Mouse (Mus musculus) kidney, embryonic 14.5 days (tissue): ENCODE results near the gene Rps26. TPM values are rescaled to one million over a fixed set of nuclear protein-coding genes. Genes with fewer than 3 reads are reported as not detected.
"Not testable (repeated sequence)": the region's sequence is repeated elsewhere in the genome, so short reads cannot be mapped to it uniquely, and the experiment has no call there.

ENCODE experiments used
- ATAC-seq: fragments of 200-750 bp; cut with Nextera tagmentation; 2 replicates; pipeline ENCODE4 v1.8.0; 2017; ENCODE audit warnings: moderate number of reproducible peaks, mild to moderate bottlenecking, moderate TSS enrichment, moderate library complexity; ENCODE audit not compliant: low FRiP score, low TSS enrichment
- H3K27ac ChIP-seq: fragments of 300-500 bp; sonication (generic); 2 replicates; pipeline ENCODE4 v1.5.1; 2014; ENCODE audit warnings: low read depth, mild to moderate bottlenecking, low read length, moderate library complexity, mixed read lengths
- H3K27me3 ChIP-seq: fragments of 300-500 bp; sonication (generic); 2 replicates; pipeline ENCODE4 v1.6.1; 2014; ENCODE audit warnings: mild to moderate bottlenecking, low read length; ENCODE audit not compliant: control insufficient read depth, insufficient read depth
- H3K36me3 ChIP-seq: fragments of 300-500 bp; sonication (generic); 2 replicates; pipeline ENCODE4 v1.6.1; 2014; ENCODE audit warnings: low read length, mixed read lengths; ENCODE audit not compliant: control insufficient read depth, insufficient read depth
- H3K4me1 ChIP-seq: fragments of 300-500 bp; sonication (generic); 2 replicates; pipeline ENCODE4 v1.6.1; 2014; ENCODE audit warnings: low read length, mixed read lengths; ENCODE audit not compliant: control insufficient read depth, insufficient read depth
- H3K4me2 ChIP-seq: fragments of 300-500 bp; sonication (generic); replicated peaks from 2 replicates; pipeline ENCODE4 v1.6.1; 2014; ENCODE audit warnings: low read depth, mild to moderate bottlenecking, low read length
- H3K4me3 ChIP-seq: fragments of 300-500 bp; sonication (generic); 2 replicates; pipeline ENCODE4 v1.5.1; 2014; ENCODE audit warnings: mild to moderate bottlenecking, low read length
- H3K9ac ChIP-seq: fragments of 300-500 bp; sonication (generic); 2 replicates; pipeline ENCODE4 v1.6.1; 2014; ENCODE audit warnings: low read depth, mild to moderate bottlenecking, low read length, moderate library complexity
- H3K9me3 ChIP-seq: fragments of 300-500 bp; sonication (generic); 2 replicates; pipeline ENCODE4 v1.6.1; 2016; ENCODE audit warnings: low read length; ENCODE audit not compliant: control insufficient read depth
- WGBS: fragments of 180-500 bp; shearing (Covaris S2); extraction: QIAGEN DNeasy Blood & Tissue Kit; methylation state at CpG from one replicate; pipeline ENCODE4 v1.1.7; 2014; 5-methylcytosine and 5-hydroxymethylcytosine counted together
- polyA plus RNA-seq: library from polyadenylated mRNA; unstranded; fragments of >200 nt; fragmentation: Nextera tagmentation; extraction: Ambion mirVana; gene quantifications from 2 replicates; pipeline ENCODE4 v1.2.1, GENCODE M21; 2014

The Rps26 gene
- polyA plus RNA-seq, 1 experiment from 2014 or later = 1,019 TPM

DNA sequence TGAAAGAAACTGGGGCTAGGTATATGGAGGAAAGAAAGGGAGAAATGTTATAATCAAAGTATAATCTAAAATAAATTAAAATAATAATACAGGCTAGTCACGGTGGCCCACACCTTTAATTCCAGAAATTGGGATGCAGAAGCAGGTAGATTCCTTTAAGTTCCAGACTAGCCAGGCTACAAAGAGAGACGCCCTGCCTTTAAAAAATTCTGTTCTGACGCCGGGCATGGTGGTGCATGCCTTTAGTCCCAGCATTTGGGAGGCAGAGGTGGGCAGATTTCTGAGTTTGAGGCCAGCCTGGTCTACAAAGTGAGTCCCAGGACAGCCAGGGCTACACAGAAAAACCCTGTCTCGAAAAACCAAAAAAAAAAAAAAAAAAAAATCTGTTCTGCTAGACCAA is 3.8 kb upstream of the Rps26 start:
- H3K4me3 ChIP-seq, H3K9ac ChIP-seq, H3K9me3 ChIP-seq, H3K27me3 ChIP-seq, H3K4me2 ChIP-seq, H3K27ac ChIP-seq, H3K36me3 ChIP-seq, H3K4me1 ChIP-seq, ATAC-seq: not testable (repeated sequence)
- 84% methylated on average over 5 of the region's 5 CpGs for WGBS

DNA sequence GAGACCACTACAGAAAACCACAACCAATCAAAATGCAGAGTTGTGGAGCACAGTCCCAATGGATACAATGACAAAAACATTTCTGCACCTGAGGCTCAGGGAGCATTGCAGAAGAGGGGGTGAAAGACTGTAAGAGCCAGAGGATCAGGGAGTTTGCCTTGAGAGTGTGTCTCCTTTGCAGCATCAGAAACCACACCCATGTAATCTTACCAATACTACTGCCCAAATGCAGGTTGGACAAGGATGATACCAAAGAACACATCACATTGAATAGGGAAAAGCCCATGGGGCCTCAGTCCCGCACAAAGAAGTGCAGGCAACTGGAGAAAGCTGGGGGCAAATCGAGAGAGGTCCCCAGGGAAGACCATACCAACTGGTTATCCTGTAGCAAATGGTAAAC is 3.2 kb upstream of the Rps26 start:
- no peak overlapping the region for H3K4me3 ChIP-seq
- H3K27ac ChIP-seq = no peak overlapping the region
- H3K9ac ChIP-seq = no peak overlapping the region
- H3K36me3 ChIP-seq = peaks cover 8% of the 10 kb centered on the region
- H3K4me1 ChIP-seq = no peaks in the 10 kb centered on the region; the same call in 1 of the 2 replicates
- 87% methylated on average over 2 of the region's 2 CpGs for WGBS
- ATAC-seq = no peak
- no peaks in the 10 kb centered on the region for H3K9me3 ChIP-seq
- H3K4me2 ChIP-seq = no peak overlapping the region
- H3K27me3 ChIP-seq = no peaks in the 10 kb centered on the region

DNA sequence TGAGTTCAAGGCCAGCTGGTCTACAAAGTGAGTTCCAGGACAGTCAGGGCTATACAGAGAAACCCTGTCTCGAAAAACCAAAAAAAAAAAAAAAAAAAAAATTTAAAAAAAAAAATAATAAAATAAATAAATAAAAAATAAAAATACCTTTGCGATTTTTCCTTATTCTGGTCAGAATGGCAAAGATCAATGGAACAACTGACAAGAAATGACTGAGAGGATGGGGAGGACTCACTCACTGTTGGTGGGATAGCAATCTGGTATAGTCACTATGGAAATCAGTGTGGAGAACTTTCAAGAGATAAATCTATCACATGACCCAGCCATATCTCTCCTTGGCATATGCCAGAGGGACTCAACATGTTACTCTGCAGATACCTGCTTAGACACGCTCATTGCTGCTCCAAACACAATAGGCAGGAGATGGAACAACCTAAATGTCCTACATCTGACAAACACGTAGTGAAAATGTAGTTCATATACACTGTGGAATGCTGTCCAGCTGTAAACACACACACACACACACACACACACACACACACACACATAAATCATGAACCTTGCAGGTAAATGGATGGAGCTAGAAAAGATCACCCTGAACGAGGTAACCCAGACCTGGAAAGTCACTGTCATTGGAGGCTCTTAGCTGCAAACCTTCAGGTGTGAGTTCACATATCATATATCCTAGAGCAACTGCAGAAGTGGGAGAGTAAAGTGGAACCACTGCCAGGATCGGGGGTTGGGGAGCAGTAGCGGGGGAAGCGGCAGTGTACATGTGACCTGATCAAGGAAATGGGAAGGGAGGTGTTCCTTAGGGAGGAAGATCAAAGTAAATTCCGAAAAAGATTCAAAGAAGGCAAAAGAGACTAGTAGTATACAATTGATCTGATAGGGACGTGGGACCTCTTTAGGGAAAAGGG is 1.1 kb upstream of the Rps26 start:
- peaks cover 24% of the 10 kb centered on the region for H3K36me3 ChIP-seq
- no peaks in the 10 kb centered on the region; the same call in 1 of the 2 replicates for H3K4me1 ChIP-seq
- no peak overlapping the region for H3K4me3 ChIP-seq
- H3K9me3 ChIP-seq = no peaks in the 10 kb centered on the region
- H3K27ac ChIP-seq = no peak overlapping the region
- no peak overlapping the region for H3K4me2 ChIP-seq
- H3K27me3 ChIP-seq = no peaks in the 10 kb centered on the region
- WGBS = 81% methylated on average over 10 of the region's 10 CpGs
- no peak overlapping the region for H3K9ac ChIP-seq
- ATAC-seq = no peak

DNA sequence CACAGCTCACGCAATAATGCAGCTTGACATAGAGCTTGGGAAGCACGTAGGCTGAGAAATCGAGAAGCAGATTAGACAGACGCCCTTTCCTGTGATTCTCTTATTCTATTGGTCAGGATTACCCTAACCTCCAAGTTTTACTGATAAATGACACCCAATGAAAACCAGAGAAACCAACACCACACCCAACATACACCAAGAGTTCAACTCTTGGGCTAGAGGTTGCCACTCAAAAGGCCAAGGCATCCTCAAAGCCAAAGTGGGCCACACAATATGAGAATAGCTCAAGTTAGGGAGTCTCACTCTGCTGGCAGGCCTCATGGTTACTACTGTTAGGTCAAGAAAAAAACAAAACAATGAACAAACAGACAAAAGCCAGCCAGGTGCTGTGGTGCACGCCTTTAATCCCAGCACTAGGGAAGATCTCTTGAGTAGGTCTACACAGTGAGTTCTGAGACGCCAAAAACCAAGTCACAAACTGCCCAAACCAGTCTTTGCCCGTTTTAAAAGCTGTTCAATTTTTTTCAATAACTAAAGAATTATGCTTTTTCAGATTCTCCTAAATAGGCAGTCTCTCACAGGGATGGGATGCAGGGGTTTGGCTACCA is 1.2 kb downstream of the Rps26 start:
- Histone ChIP-seq H3K36me3 (peaks cover 24% of the 10 kb centered on the region), H3K27me3 (no peaks in the 10 kb centered on the region), H3K9ac (peak overlapping the region; percentile 81), H3K27ac (peak overlapping the region; percentile 69; the same call in 1 of the 2 replicates), H3K4me3 (peak overlapping the region; percentile 65), H3K9me3 (no peaks in the 10 kb centered on the region), H3K4me2 (peak overlapping the region; percentile 88), H3K4me1 (no peaks in the 10 kb centered on the region; the same call in 1 of the 2 replicates)
- WGBS = 51% methylated on average over 7 of the region's 7 CpGs
- ATAC-seq = no peak

DNA sequence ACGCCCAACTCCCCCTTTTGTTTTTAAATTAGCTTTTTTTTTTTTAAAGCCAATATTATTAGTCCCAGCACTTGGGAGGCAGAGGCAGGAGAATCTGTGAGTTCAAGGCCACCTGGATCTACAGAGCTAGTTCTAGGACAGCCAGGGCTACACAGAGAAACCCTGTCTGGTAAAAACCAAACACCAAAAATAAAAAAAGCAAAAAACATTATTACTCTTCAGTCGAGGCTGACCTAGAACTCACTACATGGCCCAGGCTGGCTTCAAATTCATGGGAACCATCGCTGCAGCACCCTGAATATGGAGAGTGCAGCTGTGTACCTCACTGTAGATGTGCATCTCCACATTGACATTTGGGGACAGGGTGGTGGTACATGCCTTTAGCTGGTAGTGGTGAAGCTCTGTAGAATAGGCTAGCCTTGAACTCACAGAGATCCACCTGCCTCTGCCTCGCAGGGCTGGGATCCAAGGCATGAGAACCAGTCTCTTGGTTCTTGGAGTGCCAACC is 3.4 kb downstream of the Rps26 start:
- 79% methylated on average over 3 of the region's 4 CpGs for WGBS
- peaks cover 24% of the 10 kb centered on the region for H3K36me3 ChIP-seq
- not testable (repeated sequence) for H3K4me1 ChIP-seq, ATAC-seq, H3K27ac ChIP-seq, H3K4me2 ChIP-seq, H3K27me3 ChIP-seq, H3K4me3 ChIP-seq, H3K9ac ChIP-seq, H3K9me3 ChIP-seq

DNA sequence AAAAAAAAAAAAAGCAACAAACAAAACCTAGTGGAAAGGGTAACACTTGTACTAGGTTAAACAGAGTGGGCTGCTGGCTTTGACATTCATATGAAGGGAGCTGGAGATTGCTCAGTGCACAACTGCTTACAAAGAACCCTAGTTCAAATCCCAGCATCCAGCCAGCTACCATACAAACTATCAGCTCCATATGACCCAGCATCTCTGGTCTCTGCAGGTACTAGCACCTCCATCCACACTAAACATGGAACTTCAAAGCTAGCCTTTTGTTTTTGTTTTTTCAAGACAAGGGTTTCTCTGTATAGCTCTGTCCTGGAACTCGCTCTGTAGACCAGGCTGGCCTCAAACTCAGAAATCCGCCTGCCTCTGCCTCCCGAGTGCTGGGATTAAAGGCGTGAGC is 3.8 kb downstream of the Rps26 start:
- no peak for ATAC-seq
- H3K4me3 ChIP-seq = no peak overlapping the region
- H3K36me3 ChIP-seq = peaks cover 24% of the 10 kb centered on the region
- 92% methylated on average over 4 of the region's 4 CpGs for WGBS
- no peak overlapping the region for H3K4me2 ChIP-seq
- H3K27ac ChIP-seq = no peak overlapping the region
- H3K4me1 ChIP-seq = no peaks in the 10 kb centered on the region; the same call in 1 of the 2 replicates
- H3K9ac ChIP-seq = no peak overlapping the region
- H3K27me3 ChIP-seq = no peaks in the 10 kb centered on the region
- no peaks in the 10 kb centered on the region for H3K9me3 ChIP-seq

DNA sequence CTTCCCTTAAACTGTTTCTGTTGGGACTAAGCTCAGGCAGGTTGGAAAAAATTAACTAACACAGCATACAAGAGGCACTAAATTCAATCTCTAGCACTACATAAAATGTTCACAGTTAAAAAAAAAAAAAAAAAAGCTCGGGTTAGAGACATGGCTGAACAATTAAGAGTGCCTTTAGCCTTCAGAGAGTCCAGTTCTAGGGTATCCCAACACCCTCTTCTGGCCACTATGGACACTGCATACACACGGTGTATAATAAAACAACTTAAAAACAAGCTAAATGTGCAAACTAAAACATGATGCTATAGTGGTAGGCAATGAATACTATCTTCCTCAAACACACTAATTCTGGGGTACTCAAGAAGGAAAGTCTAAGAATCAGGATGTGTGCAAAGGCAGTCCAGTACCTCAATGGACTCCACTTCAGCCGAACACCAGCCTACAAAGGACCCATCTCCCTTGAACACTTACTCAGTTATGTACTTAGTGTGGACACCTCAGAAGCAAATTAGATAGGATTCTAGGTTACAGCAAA is 4.5 kb downstream of the Rps26 start:
- WGBS = 77% methylated on average over 3 of the region's 3 CpGs
- Histone ChIP-seq H3K4me2 (no peak overlapping the region), H3K4me1 (no peaks in the 10 kb centered on the region; the same call in 1 of the 2 replicates), H3K36me3 (peaks cover 24% of the 10 kb centered on the region), H3K9ac (no peak overlapping the region), H3K27ac (no peak overlapping the region), H3K4me3 (no peak overlapping the region), H3K9me3 (no peaks in the 10 kb centered on the region), H3K27me3 (no peaks in the 10 kb centered on the region)
- no peak for ATAC-seq

DNA sequence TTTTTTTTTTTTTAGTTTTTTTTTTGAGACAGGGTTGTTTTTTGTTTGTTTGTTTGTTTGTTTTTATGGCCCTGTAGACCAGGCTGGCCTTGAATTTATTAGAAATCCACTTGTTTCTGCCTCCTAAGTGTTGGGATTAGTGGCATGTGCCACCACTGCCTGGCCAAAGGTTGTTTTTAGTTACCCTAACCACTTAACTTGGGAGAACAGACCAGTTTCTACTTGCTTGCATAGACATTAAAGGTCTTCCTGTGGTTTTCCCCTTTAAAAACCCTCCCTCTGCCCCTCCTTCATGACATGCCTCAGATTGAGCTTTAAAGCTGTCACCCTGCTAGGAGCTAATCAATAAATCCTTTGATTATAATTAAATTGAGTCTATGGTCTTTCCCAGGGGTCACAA is 6.3 kb downstream of the Rps26 start:
- Histone ChIP-seq H3K36me3 (peaks cover 21% of the 10 kb centered on the region), H3K9ac (no peak overlapping the region), H3K4me1 (no peaks in the 10 kb centered on the region; the same call in 1 of the 2 replicates), H3K4me2 (no peak overlapping the region), H3K27me3 (no peaks in the 10 kb centered on the region), H3K27ac (no peak overlapping the region), H3K9me3 (no peaks in the 10 kb centered on the region), H3K4me3 (no peak overlapping the region)
- no peak for ATAC-seq

DNA sequence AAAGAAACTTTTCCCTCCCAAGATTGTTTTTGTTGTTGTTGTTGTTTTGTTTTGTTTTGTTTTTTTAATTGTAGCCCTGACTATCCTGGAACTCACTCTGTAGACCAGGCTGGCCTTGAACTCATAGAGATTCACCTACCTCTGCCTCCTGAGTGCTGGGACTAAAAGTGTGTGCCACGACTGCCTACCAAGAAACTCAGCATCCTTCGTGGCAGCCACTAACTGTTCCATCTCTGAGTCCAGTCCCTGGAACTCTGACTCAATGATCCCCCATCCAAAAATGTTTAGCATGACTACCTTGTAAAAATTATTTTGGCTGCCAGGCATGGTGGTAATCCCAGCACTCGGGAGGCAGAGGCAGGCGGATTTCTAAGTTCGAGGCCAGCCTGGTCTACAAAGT is 7.4 kb downstream of the Rps26 start:
- H3K4me3 ChIP-seq, ATAC-seq, H3K4me1 ChIP-seq, H3K27me3 ChIP-seq, H3K9me3 ChIP-seq, H3K4me2 ChIP-seq, H3K9ac ChIP-seq, H3K27ac ChIP-seq: not testable (repeated sequence)
- H3K36me3 ChIP-seq = peaks cover 10% of the 10 kb centered on the region
- 91% methylated on average over 5 of the region's 5 CpGs for WGBS
